Mouse (Mus musculus) forebrain, postnatal 0 days (tissue): ENCODE results near the gene Bicdl2. TPM values are rescaled to one million over a fixed set of nuclear protein-coding genes. Genes with fewer than 3 reads are reported as not detected.

ENCODE experiments used
- ATAC-seq: fragments of 200-750 bp; cut with Nextera tagmentation; 2 replicates; pipeline ENCODE4 v1.8.0; 2017; ENCODE audit warnings: mild to moderate bottlenecking, moderate library complexity
- DNase-seq: peaks from one replicate; pipeline ENCODE4 v3.0.0-alpha.2; 2015
- H3K27ac ChIP-seq: fragments of 300-500 bp; sonication (generic); 2 replicates; pipeline ENCODE4 v1.5.1; 2014; ENCODE audit warnings: low read depth, mild to moderate bottlenecking, antibody characterized with exemption, low read length, moderate library complexity, mixed read lengths
- H3K27me3 ChIP-seq: fragments of 300-500 bp; sonication (generic); 2 replicates; pipeline ENCODE4 v1.6.1; 2014; ENCODE audit warnings: mild to moderate bottlenecking, low read length, mixed read lengths; ENCODE audit not compliant: insufficient read depth
- H3K36me3 ChIP-seq: fragments of 300-500 bp; sonication (generic); 2 replicates; pipeline ENCODE4 v1.6.1; 2014; ENCODE audit warnings: mild to moderate bottlenecking, moderate library complexity; ENCODE audit not compliant: insufficient read depth
- H3K4me1 ChIP-seq: fragments of 300-500 bp; sonication (generic); 2 replicates; pipeline ENCODE4 v1.6.1; 2014; ENCODE audit warnings: antibody characterized with exemption; ENCODE audit not compliant: insufficient read depth
- H3K4me2 ChIP-seq: fragments of 300-500 bp; sonication (generic); 2 replicates; pipeline ENCODE4 v1.6.1; 2014; ENCODE audit warnings: low read depth, mild to moderate bottlenecking, moderate library complexity
- H3K4me3 ChIP-seq: fragments of 300-500 bp; sonication (generic); 2 replicates; pipeline ENCODE4 v1.5.1; 2014; ENCODE audit warnings: low read depth, low read length, mixed read lengths
- H3K9ac ChIP-seq: fragments of 300-500 bp; sonication (generic); 2 replicates; pipeline ENCODE4 v1.6.1; 2014; ENCODE audit warnings: mild to moderate bottlenecking
- H3K9me3 ChIP-seq: fragments of 300-500 bp; sonication (generic); 2 replicates; pipeline ENCODE4 v1.6.1; 2016; ENCODE audit warnings: low read length
- CTCF ChIP-seq: sonication (generic); IDR thresholded peaks from 2 replicates; pipeline ENCODE4 v1.5.1; 2016; ENCODE audit warnings: antibody characterized with exemption, control low read depth, low read depth
- WGBS: fragments of 180-500 bp; shearing (Covaris S2); extraction: QIAGEN DNeasy Blood & Tissue Kit; methylation state at CpG from one replicate; pipeline ENCODE4 v1.1.7; 2014; 5-methylcytosine and 5-hydroxymethylcytosine counted together
- polyA plus RNA-seq: library from polyadenylated mRNA; unstranded; fragments of >200 nt; fragmentation: Nextera tagmentation; extraction: Ambion mirVana; gene quantifications from 2 replicates; pipeline ENCODE4 v1.2.1, GENCODE M21; 2015
- total RNA-seq: library from RNA; depleted of rRNA; stranded (reverse); fragments of >200 nt; gene quantifications from 2 replicates; pipeline ENCODE4 v1.2.3, GENCODE M21; 2014

Bicdl2 gene
- total and polyA plus RNA-seq, 2 experiments from 2014 or later, result 0.12 to 0.14 TPM

DNA sequence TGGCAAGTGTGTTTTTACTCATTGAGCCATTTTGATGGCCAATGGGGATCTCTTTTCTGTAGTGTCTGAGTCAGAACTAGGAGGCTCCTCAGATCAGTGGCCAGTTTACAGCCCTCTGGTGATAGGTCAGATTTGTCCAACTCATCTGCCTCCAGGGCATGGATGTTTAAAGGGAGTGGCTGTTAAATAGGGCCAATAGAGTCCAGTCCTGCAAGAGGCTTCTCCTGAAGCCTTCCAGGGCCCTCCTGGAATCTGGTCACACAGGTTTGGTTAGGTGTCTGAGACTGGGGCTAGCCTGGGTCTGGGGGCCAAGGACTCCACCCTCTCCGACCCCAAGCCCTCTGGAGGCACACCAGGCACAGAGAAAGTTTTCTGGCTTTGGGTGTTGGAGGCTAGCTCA, 34.2 kb downstream of the Bicdl2 start:
- ATAC-seq (no peak), DNase-seq (no peak)
- no peaks in the 10 kb centered on the region for H3K36me3 ChIP-seq
- H3K9ac ChIP-seq, result no peak overlapping the region
- peaks cover 7% of the 10 kb centered on the region; the same call in 1 of the 2 replicates for H3K27me3 ChIP-seq
- H3K27ac ChIP-seq, result no peak overlapping the region
- H3K4me2 ChIP-seq, result no peak overlapping the region
- TF ChIP-seq CTCF, result no peak
- no peaks in the 10 kb centered on the region for H3K4me1 ChIP-seq
- H3K4me3 ChIP-seq, result no peak overlapping the region
- WGBS, result 70% methylated on average over 1 of the region's 1 CpGs
- no peaks in the 10 kb centered on the region for H3K9me3 ChIP-seq

DNA sequence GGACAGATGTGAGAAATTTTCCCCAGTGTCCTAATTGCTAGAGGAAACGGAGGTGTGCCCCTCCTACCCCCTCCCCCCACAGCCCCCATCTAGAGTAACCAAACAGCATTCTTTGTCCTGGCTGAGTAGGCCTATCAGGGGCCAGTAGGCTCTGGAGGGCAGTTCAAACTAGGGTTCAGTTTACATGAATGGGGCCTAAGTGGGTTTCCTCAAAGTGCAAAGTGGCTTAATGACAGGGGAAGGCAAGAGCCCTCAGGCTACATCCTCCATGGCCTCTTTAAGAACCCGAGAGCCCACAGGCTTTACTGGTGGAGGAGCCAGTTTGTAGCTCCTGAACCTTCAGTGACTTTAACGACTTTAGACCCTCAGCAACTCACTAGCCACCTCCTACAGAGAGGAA, 35.5 kb downstream of the Bicdl2 start:
- WGBS, result 15% methylated on average over 3 of the region's 3 CpGs
- DNase-seq, result no peak
- H3K4me3 ChIP-seq, result no peak overlapping the region
- no peak for ATAC-seq
- H3K27ac ChIP-seq, result no peak overlapping the region
- H3K4me1 ChIP-seq, result no peaks in the 10 kb centered on the region
- H3K36me3 ChIP-seq, result no peaks in the 10 kb centered on the region
- H3K27me3 ChIP-seq, result peaks cover 7% of the 10 kb centered on the region; the same call in 1 of the 2 replicates
- no peak for TF ChIP-seq CTCF
- H3K9ac ChIP-seq, result no peak overlapping the region
- H3K4me2 ChIP-seq, result no peak overlapping the region
- no peaks in the 10 kb centered on the region for H3K9me3 ChIP-seq

DNA sequence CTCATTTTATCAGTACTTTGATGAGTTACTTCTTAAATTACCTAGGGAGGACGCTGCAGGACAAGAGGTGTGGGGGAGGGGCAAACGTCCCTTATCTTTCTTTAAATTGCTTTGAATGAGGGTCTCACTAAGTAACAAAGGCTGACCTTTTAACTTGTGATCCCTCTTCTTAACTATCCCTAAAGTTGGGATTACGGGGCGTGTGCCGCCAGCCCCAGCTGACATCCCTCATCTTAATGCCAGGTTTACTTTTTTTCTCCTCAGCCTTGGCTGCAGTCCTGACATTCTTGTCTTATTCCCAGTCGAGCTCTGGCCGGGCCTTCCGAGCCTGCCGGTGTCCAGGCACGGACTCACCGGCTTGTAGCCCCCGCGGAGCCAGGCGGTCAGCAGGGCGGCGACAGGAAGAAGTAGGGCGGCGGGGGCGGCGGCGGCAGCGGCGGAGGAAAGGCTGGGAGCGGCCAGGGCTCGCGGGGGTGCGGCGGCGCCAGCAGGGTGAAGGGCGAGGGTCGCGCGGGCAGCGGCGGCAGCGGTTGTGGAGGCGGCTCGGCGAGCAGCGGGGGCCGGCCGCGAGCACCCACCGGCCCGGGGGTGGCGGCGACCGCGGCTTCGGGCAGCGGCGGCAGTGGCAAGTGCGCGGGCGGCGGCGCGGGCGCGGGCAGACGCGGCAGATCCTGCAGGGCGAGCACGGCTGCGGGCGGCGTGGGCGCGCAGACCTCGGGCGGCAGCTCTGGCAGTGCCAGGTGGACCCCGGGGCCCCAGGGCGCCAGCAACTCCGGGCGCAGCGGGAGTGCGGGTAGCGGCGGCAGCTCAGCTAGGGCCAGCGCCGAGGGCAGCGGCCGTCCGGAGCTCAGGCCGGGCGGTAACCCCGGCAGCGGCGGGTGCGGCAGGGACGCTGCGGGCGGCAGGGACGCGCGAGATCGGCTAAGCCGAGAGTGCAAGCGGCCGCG, 39.1 kb downstream of the Bicdl2 start:
- ATAC-seq (peak; percentile 55), DNase-seq (no peak)
- Histone ChIP-seq H3K36me3 (no peaks in the 10 kb centered on the region), H3K4me1 (no peaks in the 10 kb centered on the region), H3K4me2 (peak overlapping the region; percentile 99), H3K4me3 (peak overlapping the region; percentile 67), H3K27ac (no peak overlapping the region), H3K9ac (peak overlapping the region; percentile 50), H3K9me3 (no peaks in the 10 kb centered on the region), H3K27me3 (peaks cover 7% of the 10 kb centered on the region; the same call in 1 of the 2 replicates)
- no peak for TF ChIP-seq CTCF
- WGBS, result under 1% methylated on average over 84 of the region's 101 CpGs

DNA sequence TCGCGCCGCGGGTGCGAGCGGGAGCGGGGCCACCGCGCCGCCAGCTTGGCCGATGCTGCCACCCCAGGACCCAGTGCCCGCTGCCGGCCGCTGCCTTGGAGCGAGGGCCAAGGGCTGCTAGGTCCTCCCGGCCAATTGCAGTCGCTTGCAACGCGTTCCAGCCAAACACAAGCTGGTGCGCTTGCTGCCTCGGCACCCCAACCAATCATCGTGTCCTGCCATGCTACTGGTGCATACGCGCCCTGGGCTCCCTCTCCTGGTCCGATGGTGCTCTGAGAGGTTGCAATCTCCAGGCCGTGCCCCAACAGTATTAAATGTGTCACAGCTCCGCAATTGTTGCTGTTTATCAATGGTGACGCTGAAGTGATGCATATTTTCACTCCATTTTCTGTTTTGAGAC, 39.8 kb downstream of the Bicdl2 start:
- H3K4me1 ChIP-seq, result no peaks in the 10 kb centered on the region
- H3K4me3 ChIP-seq, result peak overlapping the region; percentile 67
- no peaks in the 10 kb centered on the region for H3K9me3 ChIP-seq
- DNase-seq, result peak; percentile 90
- TF ChIP-seq CTCF, result peak; percentile 86
- no peak overlapping the region for H3K27ac ChIP-seq
- under 1% methylated on average over 28 of the region's 28 CpGs for WGBS
- peak overlapping the region; percentile 50 for H3K9ac ChIP-seq
- H3K4me2 ChIP-seq, result peak overlapping the region; percentile 99
- peaks cover 7% of the 10 kb centered on the region; the same call in 1 of the 2 replicates for H3K27me3 ChIP-seq
- ATAC-seq, result peak; percentile 99
- no peaks in the 10 kb centered on the region for H3K36me3 ChIP-seq

DNA sequence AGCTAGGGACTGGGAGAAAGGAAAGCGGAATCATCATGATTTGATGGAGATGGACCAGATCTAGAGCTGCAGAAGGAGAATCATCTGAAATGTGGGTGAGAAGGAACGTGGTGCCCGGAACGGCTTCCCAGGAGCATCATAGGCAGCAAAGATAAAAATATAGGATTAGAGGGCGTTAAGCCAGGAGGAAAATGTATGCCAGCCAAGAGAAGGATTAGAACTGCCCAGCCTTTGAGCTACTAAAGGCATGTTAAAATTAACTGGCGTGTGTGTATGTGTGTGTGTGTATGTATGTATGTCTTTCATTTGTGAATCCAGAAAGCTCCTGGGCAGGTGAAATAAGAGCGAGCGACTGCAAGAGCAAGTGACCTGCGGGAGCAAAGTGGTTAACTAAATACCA, 43.0 kb downstream of the Bicdl2 start:
- ATAC-seq, result no peak
- H3K27me3 ChIP-seq, result peaks cover 7% of the 10 kb centered on the region; the same call in 1 of the 2 replicates
- DNase-seq, result no peak
- no peaks in the 10 kb centered on the region for H3K4me1 ChIP-seq
- H3K4me2 ChIP-seq, result no peak overlapping the region
- TF ChIP-seq CTCF, result no peak
- H3K27ac ChIP-seq, result no peak overlapping the region
- 76% methylated on average over 9 of the region's 9 CpGs for WGBS
- no peaks in the 10 kb centered on the region for H3K9me3 ChIP-seq
- no peaks in the 10 kb centered on the region for H3K36me3 ChIP-seq
- no peak overlapping the region for H3K4me3 ChIP-seq
- no peak overlapping the region for H3K9ac ChIP-seq

DNA sequence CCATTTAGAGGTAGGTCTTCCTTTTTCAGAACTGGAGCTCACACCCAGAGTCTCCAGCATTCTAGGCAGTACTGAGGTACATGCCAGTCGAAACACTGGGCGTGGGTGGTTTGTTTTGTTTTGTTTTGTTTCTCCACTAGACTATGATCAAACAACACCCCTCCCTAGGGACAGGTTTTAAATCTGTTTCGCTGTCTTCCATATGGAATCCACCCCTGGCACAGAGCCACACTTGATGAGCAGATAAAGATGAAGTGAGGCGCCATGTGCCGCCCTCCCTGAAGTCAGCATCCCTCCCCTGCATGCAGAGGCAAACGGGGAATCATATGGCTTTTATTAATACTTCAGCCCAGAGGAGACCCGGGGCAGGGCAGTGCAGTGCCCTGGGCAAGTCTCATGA, 44.4 kb downstream of the Bicdl2 start:
- no peaks in the 10 kb centered on the region for H3K9me3 ChIP-seq
- no peak overlapping the region for H3K27ac ChIP-seq
- no peak overlapping the region for H3K9ac ChIP-seq
- H3K4me2 ChIP-seq, result no peak overlapping the region
- ATAC-seq (no peak), DNase-seq (no peak)
- no peak overlapping the region for H3K4me3 ChIP-seq
- 51% methylated on average over 7 of the region's 7 CpGs for WGBS
- no peaks in the 10 kb centered on the region for H3K27me3 ChIP-seq
- H3K4me1 ChIP-seq, result no peaks in the 10 kb centered on the region
- TF ChIP-seq CTCF, result no peak
- no peaks in the 10 kb centered on the region for H3K36me3 ChIP-seq

DNA sequence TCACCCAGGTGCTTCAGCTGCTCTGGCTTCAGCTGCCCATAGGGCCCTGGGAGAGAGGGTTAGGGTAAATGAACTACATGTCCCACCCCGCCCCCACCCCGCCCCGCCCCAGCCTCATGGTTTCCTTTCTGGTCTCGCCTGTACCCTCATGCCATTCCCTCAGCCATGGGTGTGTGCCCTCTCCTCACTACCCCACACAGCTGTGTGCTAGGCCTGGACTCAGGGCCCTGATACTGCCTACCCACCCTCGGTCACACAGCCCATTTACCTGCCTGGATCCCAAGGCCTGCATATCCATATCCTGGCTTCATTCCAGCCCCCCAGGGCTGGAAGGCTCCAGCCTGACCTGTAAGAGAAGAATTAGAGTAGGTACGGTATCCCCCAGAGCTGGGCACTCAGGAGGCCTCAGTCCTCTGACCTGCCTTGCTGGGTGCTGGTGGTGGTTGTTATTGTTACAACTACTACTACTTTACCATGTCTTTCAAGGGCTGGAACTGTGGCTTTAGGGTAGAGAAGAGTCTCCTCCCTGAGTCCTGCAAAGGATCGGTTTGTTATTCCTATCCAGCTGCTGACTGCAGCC, 45.3 kb downstream of the Bicdl2 start:
- Histone ChIP-seq H3K9me3 (no peaks in the 10 kb centered on the region), H3K4me1 (no peaks in the 10 kb centered on the region), H3K9ac (no peak overlapping the region), H3K27ac (no peak overlapping the region), H3K36me3 (no peaks in the 10 kb centered on the region), H3K4me2 (no peak overlapping the region), H3K27me3 (no peaks in the 10 kb centered on the region), H3K4me3 (no peak overlapping the region)
- no peak for ATAC-seq
- no peak for TF ChIP-seq CTCF
- 79% methylated on average over 7 of the region's 7 CpGs for WGBS
- no peak for DNase-seq
